Mouse (Mus musculus): ENCODE data around the gene Wdfy4.

Gene Wdfy4

DNA sequence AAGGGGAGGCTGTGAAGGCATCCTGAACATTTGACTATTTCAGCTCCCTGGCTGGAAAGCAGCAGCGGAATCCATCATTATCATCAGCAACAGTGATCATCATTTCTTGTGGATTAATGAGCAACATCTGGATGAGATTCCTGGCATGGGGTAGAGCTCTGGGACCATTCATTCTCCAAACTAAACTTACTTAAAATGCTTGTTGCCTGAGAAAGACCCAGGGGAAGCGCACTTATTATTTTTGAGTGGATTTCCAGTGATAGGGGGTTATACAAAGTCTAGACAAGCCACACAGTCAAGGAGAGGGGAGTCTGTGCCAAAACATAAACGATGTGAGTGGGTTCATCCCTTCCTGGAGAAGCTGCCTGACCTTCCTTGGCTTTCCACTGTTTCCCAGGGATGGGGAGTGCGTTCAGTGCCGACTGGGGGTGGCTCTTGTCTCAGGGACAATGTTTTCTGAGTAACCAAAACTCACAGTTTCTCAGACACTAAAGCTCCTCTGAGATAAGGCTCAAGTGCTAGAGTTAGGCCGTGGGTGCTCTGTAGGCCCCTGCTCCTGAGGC lies 201.1 kb downstream of the Wdfy4 start:
- DNase-seq (ENCODE audit: low spot score in 2 of 2) = no peak

DNA sequence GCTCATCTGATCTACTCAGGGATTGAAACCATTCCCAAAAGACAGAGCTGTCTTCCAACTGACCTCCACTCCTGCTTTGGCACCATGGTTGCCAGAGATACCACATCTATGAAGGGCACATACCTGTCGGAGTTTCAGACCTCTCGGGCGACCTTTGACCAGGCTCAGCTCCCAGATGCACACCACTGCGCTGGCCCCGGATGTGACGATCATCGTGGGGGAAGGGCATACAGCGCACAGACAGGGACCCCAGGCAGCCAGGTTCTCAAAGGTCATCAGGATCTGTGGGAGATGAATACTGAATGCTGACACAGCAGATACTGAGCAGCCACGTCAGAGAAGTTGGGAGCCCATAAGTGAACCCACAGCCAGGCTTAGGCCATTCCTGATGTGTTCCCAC lies 214.6 kb downstream of the Wdfy4 start:
- DNase-seq (ENCODE audit: low spot score in 2 of 2) = no peak

DNA sequence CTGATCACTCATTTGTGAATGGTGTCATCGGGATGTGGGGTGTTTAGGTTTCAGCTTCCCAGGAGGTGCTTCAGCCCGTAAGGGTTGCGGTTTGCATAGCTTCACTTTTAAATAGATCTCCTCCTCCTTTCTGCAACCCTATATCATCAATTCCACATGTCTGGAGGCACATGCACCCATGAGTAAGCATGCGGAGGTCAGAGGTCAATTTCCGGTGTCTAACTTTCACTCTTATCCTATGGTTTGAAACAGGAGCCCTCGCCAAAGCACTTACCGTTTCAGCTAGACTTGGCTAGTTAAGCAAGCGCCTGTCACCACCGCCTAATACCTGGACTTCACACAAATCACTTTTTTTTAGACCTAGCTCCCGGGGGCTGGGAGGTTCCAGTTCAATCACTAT lies 220.6 kb downstream of the Wdfy4 start:
- DNase-seq (ENCODE audit: low spot score in 2 of 2) = no peak

DNA sequence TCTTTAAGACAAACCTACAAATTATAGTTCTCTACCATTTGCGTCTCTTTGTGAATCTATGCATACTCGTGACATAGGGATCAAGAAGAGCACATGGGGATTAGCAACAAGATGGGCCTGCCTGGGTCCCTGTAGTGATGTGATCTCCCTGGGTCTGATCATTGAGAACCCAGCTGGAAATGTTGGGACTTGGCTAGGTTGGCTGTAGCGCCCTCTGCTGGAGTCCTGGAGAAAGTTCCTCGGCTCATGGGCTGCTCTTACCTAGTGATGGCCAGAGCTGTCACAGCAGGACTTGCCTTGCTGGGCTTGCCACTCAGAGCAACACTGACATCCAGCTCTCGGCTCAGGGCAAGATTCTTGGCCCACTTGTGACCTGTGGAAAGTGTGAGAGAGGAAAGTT lies 224.8 kb downstream of the Wdfy4 start:
- peak; percentile 68 to 82 for DNase-seq (ENCODE audit: low spot score in 2 of 2)

DNA sequence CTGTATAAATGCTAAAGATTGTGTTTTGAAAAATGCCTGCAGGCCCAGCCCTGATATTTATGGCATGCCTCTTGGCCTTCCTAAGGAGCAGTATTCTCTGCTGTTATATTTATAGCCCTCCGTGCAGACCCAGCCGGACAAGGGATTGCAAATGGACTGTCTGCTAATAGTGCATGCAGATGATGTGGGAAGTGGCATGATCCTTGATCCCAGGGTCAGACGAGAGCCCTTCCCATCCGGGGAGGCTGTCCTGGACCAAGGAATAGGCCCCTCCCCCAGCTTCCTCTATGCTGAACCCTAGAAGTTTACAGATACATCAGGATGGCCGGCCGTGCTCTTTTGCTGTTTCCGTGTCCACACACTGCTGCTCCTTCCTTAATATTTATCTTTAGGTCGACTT lies 226.6 kb downstream of the Wdfy4 start:
- no peak for DNase-seq (ENCODE audit: low spot score in 2 of 2)

DNA sequence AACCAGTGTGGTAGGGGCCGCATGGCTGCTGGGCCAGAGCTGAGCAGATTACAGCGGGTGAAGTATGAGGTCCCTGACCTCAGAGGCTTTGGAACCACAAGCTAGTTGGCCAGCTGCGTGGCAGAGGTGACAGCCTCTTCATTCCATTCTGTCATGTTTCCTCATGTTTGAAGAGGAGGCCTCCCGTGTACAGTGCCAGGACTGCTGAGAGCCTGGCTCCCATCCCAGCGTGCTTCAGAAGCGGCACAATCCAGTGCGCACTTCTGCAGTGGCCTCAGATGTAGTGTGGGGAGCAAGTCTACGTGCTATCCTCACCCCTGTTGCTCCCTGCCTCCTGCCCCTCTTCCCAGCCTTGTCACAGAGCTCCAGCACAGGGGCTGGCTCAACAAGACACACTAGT lies 228.8 kb downstream of the Wdfy4 start:
- peak; percentile 41 to 52 for DNase-seq (ENCODE audit: low spot score in 2 of 2)

DNA sequence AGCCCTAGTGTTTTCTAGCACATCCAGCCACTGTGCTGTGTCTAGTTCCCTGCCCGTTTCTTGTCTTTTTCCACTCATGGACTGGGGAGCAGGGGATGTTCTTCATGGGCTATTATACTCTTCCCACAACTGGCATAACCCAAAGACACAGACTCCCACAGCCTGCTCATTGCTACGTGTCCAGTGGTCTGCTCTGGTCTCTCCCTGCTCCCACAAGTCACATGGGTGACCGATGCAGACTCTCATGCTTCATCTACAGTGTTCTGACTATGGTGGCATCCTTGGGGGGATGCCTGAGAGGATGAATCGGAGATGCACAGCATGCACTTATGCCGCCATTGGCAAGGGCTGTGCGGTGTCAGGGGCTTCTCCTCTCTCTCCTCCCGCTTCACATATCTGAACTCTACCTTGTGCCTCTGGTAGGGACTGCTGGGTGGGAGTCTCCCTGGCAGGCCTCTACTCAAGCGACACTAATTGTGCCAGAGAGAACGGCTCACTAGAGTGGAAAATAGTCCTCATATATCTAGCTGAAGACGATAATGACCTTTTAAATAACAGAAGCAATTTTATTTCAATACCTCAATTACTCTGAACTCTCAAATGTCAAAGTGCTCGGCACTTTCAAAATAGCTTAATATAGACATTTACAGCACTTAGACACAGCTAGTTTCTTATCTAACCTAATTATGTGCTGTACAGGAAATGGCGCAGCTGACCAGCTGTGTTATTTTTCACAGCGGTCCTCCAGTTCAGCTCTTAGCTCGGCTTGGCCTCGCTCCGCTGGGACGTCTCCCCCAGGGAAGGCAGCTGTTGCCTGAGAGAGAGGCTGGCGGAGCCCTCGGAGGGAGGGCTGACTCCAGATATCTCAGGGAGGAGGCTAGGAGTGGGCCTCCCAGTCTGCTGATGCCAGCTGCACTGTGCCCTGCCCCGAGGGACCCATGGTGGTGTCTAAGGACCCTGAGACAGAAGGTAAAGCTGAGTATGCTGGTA lies 234.7 kb downstream of the Wdfy4 start:
- peak; percentile 35 to 38 for DNase-seq (ENCODE audit: low spot score in 2 of 2)

DNA sequence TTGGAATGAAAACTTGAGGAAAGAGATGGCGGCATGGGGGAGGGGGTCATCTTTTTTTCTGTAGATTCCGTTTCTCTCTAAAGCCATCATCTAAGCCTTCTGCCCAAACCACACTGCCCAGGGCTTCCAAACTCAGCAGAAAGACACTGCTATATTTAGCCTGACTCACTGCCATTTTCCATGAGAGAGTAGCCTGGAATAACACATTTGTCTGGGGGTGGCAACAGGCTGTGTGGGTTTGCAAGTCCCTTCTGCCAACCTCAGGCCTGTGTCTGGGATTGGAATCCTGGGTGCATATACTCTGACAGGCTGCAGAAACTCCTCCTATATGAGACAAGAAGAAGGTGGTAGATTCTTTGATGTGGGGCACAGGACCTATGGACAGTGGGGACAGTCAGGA lies 237.8 kb downstream of the Wdfy4 start:
- peak; percentile 58 to 73 for DNase-seq (ENCODE audit: low spot score in 2 of 2)

DNA sequence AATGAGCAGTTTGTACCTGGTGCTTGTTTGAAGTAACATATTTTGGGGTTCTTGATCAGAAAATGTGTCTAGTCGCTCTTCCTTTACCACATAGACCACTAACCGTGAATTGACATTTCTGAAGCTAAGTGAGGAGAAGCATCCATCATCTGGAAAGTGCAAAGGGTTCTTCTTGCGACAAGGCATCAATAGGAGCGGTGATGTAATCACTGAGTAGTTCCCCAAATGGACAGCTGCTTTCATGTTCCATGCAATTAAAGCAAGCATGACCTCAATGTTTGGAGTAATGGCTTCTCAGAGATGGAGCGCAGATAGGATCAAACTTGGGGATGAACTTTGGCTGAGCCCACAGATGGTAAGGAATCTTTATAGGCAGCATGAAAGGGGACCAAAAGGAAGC lies 246.1 kb downstream of the Wdfy4 start:
- no peak for DNase-seq (ENCODE audit: low spot score in 2 of 2)

DNA sequence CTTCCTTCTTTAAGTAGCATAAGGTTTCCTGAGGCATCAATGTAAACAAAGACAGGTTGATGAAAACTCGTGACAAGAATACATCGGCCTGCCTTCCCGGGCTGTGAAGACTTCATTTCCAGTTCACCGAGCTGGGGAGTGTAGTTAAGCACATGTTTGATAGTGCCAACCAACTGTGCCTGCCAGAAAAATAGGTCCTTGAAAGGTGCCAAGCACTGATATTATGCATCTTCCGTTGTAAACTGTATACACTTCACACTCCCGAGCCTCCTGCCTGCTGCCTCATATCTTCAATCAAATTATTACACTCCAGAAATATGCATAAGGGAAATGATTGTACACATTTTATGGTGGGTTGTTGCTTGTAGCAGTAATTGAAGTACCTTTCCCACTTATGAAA lies 251.2 kb downstream of the Wdfy4 start:
- no peak for DNase-seq (ENCODE audit: low spot score in 2 of 2)

DNA sequence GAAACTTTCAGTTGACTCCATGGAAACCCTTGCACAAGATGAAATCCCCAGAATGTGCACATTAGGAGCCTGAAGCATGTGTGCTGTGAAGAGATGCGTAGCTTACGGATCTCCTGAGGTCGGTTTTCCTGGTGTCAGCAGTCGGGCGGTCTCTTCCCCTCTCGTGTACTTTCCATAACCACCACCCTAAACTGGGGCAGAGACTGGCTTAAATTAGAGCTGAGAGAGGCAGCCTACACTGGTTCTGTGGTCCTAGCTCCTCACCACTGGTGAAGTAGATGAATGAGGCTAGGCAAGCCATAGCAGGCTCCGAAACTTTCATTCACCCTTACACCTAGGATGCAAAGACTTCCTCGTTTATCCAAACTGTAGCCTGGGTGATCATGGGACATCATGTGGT lies 253.1 kb downstream of the Wdfy4 start:
- DNase-seq (ENCODE audit: low spot score in 2 of 2) = peak in 1 of 2 experiments; percentile 32

DNA sequence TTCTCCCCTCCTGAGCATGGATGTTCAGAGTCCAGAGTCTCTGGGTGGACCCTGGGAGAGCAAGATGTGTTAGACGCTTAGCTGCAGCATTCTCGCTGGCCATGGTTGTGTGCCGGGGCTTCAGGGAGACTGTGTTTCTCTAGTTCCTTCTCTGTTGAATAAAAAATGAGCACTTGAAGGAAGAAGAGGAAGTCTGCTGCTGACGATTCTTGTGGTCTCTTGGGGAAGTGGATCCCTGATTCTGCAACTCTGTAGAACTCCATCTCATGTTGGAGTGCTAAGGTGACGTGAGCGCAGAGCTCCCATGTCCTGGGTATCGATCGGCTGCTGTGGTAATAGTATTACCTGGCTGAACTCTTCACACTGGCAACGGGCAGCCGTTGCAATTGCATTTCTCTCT lies 253.6 kb downstream of the Wdfy4 start:
- DNase-seq (ENCODE audit: low spot score in 2 of 2) = peak; percentile 27 to 36

DNA sequence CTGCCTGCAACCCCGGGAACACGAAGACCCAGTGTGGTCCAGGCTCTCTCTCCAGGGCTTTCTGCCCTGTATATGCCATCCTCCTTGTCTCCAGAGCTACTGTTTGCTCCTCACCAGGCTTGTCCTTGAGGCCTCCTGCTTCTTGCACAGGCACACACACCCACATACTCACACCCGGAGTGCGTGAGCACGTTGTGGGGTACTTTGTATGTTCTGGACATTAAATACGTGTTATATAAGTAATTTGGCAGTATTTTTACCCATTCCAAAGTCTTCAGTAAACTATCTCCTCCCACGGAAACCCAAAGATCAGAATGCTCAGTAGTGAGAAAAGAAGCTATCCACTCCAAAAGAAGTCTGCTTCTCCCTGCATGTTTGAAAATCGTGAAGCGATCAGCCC lies 261.4 kb downstream of the Wdfy4 start:
- DNase-seq (ENCODE audit: low spot score in 2 of 2) = no peak

DNA sequence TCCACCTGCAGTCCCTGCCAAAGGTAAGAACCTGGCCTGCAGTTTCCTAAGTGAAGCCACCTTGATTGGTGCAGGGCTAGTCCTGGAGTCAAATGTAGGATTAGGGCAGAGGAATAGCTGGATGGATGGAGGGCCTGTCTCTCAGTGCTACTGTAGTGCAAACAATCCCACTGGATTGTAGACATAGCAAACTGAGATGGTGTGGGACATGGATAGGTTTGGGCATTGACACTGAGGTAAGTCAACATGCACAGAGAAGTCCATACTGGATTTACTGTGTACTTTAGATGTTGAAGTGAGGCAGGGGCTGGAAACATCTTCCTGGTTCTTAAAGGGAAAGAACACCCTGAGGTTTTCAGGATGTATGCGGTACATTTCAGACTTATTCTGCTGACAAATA lies 267.4 kb downstream of the Wdfy4 start:
- DNase-seq (ENCODE audit: low spot score in 2 of 2) = no peak

DNA sequence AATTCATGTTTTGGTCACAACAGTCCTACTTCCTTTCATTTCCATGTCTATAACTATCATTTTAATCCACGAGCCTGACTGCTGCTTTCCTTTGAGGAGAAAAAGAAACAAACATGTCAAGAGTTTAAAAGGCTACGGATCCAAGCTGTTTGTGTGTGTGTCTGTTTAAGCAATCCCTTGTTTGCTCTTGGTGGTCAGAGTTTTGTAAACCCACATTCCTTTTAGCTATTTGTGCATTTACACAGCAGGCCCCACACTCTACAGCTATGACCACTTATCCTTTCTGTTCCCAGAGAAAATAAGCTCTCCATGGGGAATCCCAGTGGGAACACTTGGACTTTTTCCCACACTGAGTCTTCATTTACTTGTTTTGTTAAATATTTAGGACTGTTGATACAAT lies 269.9 kb downstream of the Wdfy4 start:
- no peak for DNase-seq (ENCODE audit: low spot score in 2 of 2)

DNA sequence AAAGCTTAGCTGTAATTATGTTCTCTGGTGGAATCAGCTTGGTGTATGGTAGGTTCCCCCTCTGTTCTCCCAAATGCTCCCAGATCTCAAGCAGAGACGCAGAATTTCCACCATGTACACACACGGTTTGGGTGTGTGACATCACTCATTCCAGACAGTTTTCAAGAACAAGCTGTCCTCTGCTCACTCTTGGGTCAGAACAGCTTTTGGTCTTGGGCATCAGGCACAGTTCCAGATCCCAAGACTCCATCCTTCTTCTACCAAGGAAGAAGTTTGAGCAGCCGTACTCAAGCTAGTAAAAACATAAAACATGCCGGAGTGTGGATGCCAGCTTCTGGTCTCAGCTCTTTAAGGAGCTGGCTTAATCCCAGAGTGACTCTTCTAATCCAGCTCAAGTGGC lies 274.1 kb downstream of the Wdfy4 start:
- DNase-seq (ENCODE audit: low spot score in 2 of 2) = no peak

Data from right cerebral cortex, postnatal 10 days (tissue).